Mouse (Mus musculus) R1 (cell line): ENCODE data around the gene Fam78a.

Experiments used
- DNase-seq: peaks from one replicate; pipeline ENCODE4 v3.0.0-alpha.2; 2018; ENCODE audit warnings: low read depth, low spot score

The Fam78a gene

GRCm38 (mm10) chr2:32102944-32103343 is 18.3 kb upstream of the Fam78a start:
- peak; percentile 62 for DNase-seq

GRCm38 (mm10) chr2:32096122-32096420 is 11.4 kb upstream of the Fam78a start:
- DNase-seq = no peak

DNA sequence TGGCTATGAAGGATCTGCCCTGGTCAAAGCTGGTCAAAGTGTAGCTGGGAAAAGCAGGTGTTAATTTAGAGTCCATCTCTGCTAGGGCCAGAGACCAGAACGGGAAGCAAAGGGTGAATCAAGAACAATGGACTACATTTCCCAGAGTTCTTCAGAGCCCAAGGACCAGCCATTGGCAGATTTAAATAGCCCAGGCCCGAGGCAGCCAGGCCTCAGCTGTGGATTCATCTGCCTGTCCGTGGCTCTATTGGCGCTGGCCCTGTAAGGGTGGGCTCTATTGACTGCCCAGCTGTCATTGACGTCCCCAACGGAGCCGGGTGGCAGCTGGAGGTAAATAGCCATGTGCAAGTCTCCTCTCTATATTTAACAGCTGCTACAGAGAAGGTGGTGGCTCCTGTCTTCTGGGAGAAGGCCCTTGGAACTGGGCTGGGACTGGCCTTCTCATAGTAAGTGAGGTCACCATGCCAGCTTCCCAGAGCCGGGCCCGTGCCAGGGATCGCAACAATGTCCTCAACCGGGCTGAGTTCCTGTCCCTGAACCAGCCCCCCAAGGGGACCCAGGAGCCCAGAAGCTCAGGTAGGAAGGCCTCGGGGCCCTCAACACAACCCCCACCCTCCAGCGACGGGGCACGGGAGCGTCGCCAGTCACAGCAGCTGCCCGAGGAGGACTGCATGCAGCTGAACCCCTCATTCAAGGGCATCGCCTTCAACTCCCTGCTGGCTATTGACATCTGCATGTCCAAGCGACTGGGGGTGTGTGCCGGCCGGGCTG is 10.9 kb upstream of the Fam78a start, which contains the start of gene Plpp7:
Gene Plpp7, plus strand, starts transcription at position 178 of the 771 bp plus-strand sequence.
- peak; percentile 45 for DNase-seq

GRCm38 (mm10) chr2:32094001-32094707 is 9.5 kb upstream of the Fam78a start:
- no peak for DNase-seq

DNA sequence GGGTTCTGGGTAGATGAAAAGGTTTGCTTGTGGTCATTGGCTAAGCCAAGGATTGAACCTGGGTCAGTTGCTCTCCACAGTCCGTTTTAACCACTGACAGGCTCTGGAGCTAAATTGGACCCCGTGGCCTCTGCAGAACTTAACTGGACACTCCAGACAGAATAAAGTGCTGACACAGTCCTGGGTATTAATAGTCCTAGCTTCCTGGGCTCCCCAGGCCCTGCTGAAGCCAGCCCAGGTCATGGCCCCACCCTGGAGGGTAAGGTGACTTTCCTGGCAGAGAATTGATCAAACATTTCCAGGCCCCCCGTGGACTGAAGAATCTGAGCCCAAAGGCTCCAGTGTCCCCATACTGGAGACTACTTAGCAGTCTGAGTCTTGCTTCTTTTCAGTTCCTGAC is 7.3 kb upstream of the Fam78a start:
- DNase-seq = no peak

DNA sequence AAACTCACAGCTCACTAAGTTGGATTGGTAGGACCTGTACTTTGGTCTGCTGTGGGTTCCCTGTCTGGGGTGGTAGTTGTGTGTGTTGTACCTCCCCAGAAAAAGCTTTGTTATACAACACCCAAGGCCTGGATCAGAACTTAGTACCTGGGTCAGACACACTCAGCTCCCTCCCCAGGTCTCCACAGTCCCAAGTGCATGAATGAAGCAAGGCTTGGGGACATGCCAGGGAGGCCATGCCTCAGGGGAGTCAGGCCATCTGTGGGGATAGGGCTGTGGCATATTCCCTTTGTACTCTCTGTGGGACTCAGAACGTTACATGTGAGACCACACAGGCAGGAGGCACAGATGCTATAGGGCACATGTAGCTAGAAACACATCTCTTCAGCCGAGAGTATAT is 5.5 kb upstream of the Fam78a start:
- DNase-seq = no peak

DNA sequence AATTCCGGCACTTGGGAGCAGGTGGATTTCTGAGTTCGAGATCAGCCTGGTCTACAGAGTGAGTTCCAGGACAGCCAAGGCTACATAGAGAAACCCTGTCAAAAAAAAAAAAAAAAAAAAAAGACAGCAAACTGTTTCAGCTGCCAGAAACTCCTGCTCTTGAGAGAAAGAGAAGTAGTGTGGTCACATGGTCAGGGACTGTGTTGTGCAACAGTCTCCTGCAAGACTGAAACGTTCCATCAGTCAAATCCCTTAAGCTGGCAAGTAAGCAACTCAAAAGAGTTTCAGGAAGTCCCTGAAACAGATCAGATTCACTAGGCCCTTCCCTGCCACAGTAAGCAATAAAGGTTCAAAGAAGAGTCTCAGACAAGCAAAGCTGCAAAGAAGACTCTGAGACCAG is 4.9 kb upstream of the Fam78a start:
- DNase-seq = no peak

GRCm38 (mm10) chr2:32088372-32088981 is 3.8 kb upstream of the Fam78a start:
- peak; percentile 54 for DNase-seq

- DNase-seq = no peak
Observed at GRCm38 (mm10) chr2:32087606-32088005, 2.9 kb upstream of the Fam78a start.

DNA sequence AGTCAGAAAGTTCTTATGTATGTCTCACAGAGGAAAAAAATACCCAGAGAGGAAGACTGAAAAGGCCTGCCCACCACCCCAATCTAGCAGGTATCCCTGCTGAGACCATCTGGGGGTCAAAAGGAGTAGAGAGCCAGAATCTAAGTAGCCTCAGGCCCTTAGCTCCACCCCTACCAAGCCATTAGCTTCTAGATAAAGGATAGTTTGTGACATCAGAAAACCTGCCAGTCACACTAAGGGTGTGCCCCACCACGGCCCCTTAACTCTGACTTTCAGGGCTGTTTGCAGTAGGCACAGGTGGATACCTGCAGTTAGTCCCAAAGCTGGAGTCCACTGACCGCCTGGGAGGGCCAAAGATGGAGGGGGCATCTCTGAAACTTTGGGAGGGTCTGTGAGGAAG is 574 bp upstream of the Fam78a start:
- no peak for DNase-seq

DNA sequence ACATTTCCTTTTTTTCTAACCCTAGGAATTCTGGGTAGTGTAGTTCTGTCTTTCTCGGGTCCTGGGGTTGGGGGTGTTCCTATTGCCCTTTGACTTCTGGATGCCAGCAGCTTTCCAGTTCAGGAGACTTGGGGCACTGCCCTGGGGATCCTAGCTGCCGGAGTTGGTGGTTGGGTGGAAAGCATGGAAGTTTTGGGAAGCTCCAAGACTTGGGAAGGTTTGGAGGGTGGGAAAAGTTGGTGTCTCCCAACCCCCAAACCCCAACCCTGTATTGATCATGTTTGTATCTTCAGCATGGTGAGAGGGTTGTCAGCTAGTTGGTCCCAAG is 179 bp upstream of the Fam78a start:
- no peak for DNase-seq

- DNase-seq = peak; percentile 65
Observed at GRCm38 (mm10) chr2:32083159-32084011, 1.3 kb downstream of the Fam78a start.

DNA sequence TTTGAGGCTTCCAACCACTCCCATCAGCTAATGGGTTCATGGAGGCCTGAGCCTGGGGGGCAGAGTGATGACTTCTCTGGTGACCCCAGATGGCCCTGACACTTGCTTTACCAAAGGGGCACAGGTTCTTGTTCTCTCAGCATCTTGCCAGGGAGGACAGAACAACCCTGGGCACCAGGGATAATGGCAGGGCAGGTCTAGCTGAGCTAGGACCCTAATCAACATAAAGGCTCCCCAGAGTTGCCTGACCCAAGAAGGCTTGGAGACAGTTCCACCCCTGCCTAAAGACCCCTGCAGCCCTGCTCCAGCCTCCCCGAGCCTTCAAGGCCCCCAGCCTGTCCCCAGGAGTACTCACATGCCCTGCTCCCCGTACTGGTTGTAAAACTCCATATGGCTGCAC is 2.4 kb downstream of the Fam78a start:
- DNase-seq = no peak

- no peak for DNase-seq
Observed at GRCm38 (mm10) chr2:32081296-32081929, 3.2 kb downstream of the Fam78a start.

- DNase-seq = no peak
Observed at GRCm38 (mm10) chr2:32080681-32081080, 4.0 kb downstream of the Fam78a start.

DNA sequence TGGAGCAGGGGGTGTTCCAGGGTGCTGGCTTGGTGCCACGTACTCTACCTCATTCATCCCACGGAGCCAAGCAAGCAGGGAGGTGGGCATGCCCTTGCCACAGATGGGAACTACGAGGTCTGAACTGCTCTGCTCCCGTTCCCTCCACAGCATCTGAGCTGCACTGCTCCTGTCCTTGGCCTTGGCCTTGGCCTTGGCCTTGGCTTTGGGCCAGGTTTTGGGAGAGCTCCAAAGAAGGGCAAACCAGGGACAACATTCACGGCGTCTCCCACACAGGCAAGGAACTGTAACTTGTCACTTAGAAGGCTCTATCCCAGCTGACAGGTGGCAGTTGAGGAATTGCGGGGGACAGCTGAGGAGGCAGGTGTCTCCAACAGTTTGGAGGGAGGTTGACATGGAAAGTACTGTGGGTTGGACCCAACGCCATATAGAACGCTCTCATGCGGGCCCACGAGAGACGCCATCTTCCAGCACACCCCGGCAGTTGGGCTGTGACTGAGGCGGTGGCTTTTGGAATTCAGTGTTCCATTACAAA is 5.4 kb downstream of the Fam78a start:
- DNase-seq = peak; percentile 46

DNA sequence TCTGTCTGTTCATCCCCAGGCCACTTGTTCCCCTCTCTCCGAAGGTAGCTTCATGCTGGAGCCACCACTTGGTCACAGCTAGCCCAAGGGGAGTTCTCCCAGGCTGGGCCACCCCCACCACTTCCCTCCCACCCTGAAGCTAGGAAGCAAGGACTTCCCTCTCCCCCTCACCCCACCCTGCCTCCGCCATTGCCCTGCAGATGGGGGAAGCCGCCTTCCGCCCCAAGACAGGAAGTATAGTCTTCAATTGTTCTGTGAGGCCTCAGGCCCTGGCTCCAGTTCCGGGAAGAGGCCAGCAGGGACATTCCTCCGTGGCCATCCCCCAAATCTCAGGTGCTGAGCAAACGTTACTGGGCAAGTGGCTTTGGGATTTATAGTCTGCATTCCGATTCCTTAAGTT is 6.1 kb downstream of the Fam78a start:
- DNase-seq = peak; percentile 76

- DNase-seq = no peak
Observed at GRCm38 (mm10) chr2:32077744-32078143, 6.9 kb downstream of the Fam78a start.

DNA sequence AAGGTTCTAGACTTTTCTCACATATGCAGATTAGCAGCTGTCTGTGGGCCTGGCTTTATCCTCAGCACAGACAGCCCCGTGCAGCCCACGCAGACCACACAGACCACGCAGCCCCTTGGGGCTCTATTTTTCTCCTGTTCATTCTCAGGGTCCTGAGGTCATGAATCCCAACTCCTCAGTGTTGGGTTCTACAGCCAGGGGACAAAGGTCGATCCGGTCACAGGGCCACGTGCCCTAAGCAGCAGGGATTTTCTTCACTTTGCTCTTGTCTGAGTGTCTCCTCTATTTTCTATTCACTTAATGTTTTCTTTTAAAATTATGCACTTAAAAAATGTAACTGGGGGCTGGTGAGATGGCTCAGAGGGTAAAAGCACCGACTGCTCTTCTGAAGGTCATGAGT is 9.3 kb downstream of the Fam78a start:
- DNase-seq = no peak

DNA sequence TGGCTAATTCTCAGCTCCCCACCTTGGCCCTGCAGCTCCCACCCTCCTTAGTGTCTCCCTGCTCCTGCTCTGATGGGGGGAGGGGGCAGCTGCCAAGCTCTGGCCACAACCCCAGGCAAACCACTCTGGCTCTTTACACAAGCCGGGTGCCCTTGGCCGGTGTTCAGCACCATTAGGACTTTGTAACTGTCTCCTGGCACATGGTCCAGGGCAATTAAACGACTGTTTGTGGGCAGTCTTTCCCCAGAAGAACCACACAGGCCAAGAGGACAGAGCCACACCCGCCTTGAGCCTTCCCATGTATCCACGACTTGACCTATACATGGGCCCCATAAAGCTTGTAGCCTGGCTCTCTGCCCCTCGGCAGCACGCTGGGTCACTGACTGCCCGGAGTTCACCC is 10.3 kb downstream of the Fam78a start:
- no peak for DNase-seq

DNA sequence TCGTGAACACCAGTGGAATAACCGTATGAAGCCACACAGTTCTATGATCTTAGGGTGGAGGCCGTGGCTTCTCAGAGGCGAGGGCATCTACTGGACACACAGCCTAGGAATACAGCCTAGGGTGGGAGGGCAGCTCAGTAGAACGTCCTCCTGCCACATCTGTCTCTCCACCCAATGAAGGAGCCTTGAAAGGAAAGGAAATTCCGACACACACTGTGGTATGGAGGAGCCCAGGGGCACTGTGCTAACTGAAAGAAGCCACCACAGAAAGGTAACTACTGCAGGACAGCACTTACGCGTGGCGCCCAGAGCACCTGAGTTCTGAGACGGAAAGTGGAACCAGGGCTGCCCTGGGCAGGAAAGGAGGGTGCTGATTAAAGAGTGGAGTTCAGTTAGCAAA is 13.9 kb downstream of the Fam78a start:
- no peak for DNase-seq
